Mouse (Mus musculus): ENCODE results near the gene Hemgn. TPM values are rescaled to one million over a fixed set of nuclear protein-coding genes. Genes with fewer than 3 reads are reported as not detected.

Gene Hemgn
- polyA plus RNA-seq, 1 experiment from 2014 or later = 0.47 TPM

- Histone ChIP-seq H3K4me3 (ENCODE audit: low read depth, low read length) (peak overlapping the region; percentile 34), H3K36me3 (ENCODE audit: control insufficient read depth, insufficient read depth, low read length) (peaks cover 24% of the 10 kb centered on the region), H3K27ac (replicated peaks; ENCODE audit: low read depth, low read length) (no peak overlapping the region), H3K4me2 (ENCODE audit: low read depth, low read length) (peak overlapping the region; percentile 62), H3K4me1 (ENCODE audit: control insufficient read depth, insufficient read depth, low read length) (no peaks in the 10 kb centered on the region), H3K27me3 (replicated peaks; ENCODE audit: control insufficient read depth, insufficient read depth, low read length) (no peaks in the 10 kb centered on the region), H3K9me3 (ENCODE audit: control insufficient read depth, low read length) (no peaks in the 10 kb centered on the region), H3K9ac (ENCODE audit: low read depth, low read length) (peak overlapping the region; percentile 51)
- peak; percentile 78 for ATAC-seq (ENCODE audit: low read depth)
- WGBS = 19% methylated on average over 22 of the region's 22 CpGs
- DNase-seq (ENCODE audit: low spot score) = peak; percentile 84
These were observed 38.4 kb downstream of the Hemgn start for GRCm38 (mm10) chr4:46374869-46375368.

GRCm38 (mm10) chr4:46374455-46374854 is 38.9 kb downstream of the Hemgn start:
- Histone ChIP-seq H3K9ac (ENCODE audit: low read depth, low read length) (no peak overlapping the region), H3K27me3 (replicated peaks; ENCODE audit: control insufficient read depth, insufficient read depth, low read length) (no peaks in the 10 kb centered on the region), H3K4me2 (ENCODE audit: low read depth, low read length) (peak overlapping the region; percentile 62), H3K4me3 (ENCODE audit: low read depth, low read length) (peak overlapping the region; percentile 34), H3K9me3 (ENCODE audit: control insufficient read depth, low read length) (no peaks in the 10 kb centered on the region), H3K4me1 (ENCODE audit: control insufficient read depth, insufficient read depth, low read length) (no peaks in the 10 kb centered on the region), H3K36me3 (ENCODE audit: control insufficient read depth, insufficient read depth, low read length) (peaks cover 20% of the 10 kb centered on the region), H3K27ac (replicated peaks; ENCODE audit: low read depth, low read length) (no peak overlapping the region)
- WGBS = 61% methylated on average over 6 of the region's 6 CpGs
- ATAC-seq (ENCODE audit: low read depth) (no peak), DNase-seq (ENCODE audit: low spot score) (no peak)

GRCm38 (mm10) chr4:46371030-46371429 is 42.3 kb downstream of the Hemgn start:
- Histone ChIP-seq H3K9me3 (ENCODE audit: control insufficient read depth, low read length) (no peaks in the 10 kb centered on the region), H3K27ac (replicated peaks; ENCODE audit: low read depth, low read length) (no peak overlapping the region), H3K36me3 (ENCODE audit: control insufficient read depth, insufficient read depth, low read length) (no peaks in the 10 kb centered on the region), H3K27me3 (replicated peaks; ENCODE audit: control insufficient read depth, insufficient read depth, low read length) (no peaks in the 10 kb centered on the region), H3K9ac (ENCODE audit: low read depth, low read length) (peak overlapping the region; percentile 55; the same call in 1 of the 2 replicates), H3K4me1 (ENCODE audit: control insufficient read depth, insufficient read depth, low read length) (peaks cover 4% of the 10 kb centered on the region; the same call in 1 of the 2 replicates), H3K4me2 (ENCODE audit: low read depth, low read length) (peak overlapping the region; percentile 51), H3K4me3 (ENCODE audit: low read depth, low read length) (peak overlapping the region; percentile 25)
- WGBS = 2% methylated on average over 14 of the region's 19 CpGs
- ATAC-seq (ENCODE audit: low read depth) (peak; percentile 87), DNase-seq (ENCODE audit: low spot score) (peak; percentile 92)

- no peaks in the 10 kb centered on the region for H3K9me3 ChIP-seq (ENCODE audit: control insufficient read depth, low read length)
- H3K27ac ChIP-seq (replicated peaks; ENCODE audit: low read depth, low read length) = no peak overlapping the region
- H3K36me3 ChIP-seq (ENCODE audit: control insufficient read depth, insufficient read depth, low read length) = no peaks in the 10 kb centered on the region
- peaks cover 4% of the 10 kb centered on the region; the same call in 1 of the 2 replicates for H3K4me1 ChIP-seq (ENCODE audit: control insufficient read depth, insufficient read depth, low read length)
- no peak overlapping the region for H3K9ac ChIP-seq (ENCODE audit: low read depth, low read length)
- H3K27me3 ChIP-seq (replicated peaks; ENCODE audit: control insufficient read depth, insufficient read depth, low read length) = no peaks in the 10 kb centered on the region
- ATAC-seq (ENCODE audit: low read depth) (no peak), DNase-seq (ENCODE audit: low spot score) (no peak)
- H3K4me3 ChIP-seq (ENCODE audit: low read depth, low read length) = no peak overlapping the region
- no peak overlapping the region for H3K4me2 ChIP-seq (ENCODE audit: low read depth, low read length)
- WGBS = 43% methylated on average over 6 of the region's 6 CpGs
These were observed 42.9 kb downstream of the Hemgn start for GRCm38 (mm10) chr4:46370406-46370805.

- 56% methylated on average over 4 of the region's 4 CpGs for WGBS
- Histone ChIP-seq H3K4me3 (ENCODE audit: low read depth, low read length) (no peak overlapping the region), H3K4me2 (ENCODE audit: low read depth, low read length) (no peak overlapping the region), H3K36me3 (ENCODE audit: control insufficient read depth, insufficient read depth, low read length) (no peaks in the 10 kb centered on the region), H3K9ac (ENCODE audit: low read depth, low read length) (no peak overlapping the region), H3K4me1 (ENCODE audit: control insufficient read depth, insufficient read depth, low read length) (peaks cover 4% of the 10 kb centered on the region; the same call in 1 of the 2 replicates), H3K9me3 (ENCODE audit: control insufficient read depth, low read length) (no peaks in the 10 kb centered on the region), H3K27ac (replicated peaks; ENCODE audit: low read depth, low read length) (no peak overlapping the region), H3K27me3 (replicated peaks; ENCODE audit: control insufficient read depth, insufficient read depth, low read length) (no peaks in the 10 kb centered on the region)
- DNase-seq (ENCODE audit: low spot score) = no peak
- no peak for ATAC-seq (ENCODE audit: low read depth)
These were observed 44.2 kb downstream of the Hemgn start for GRCm38 (mm10) chr4:46369070-46369469.

- DNase-seq (ENCODE audit: low spot score) (peak; percentile 50), ATAC-seq (ENCODE audit: low read depth) (peak; percentile 74)
- no peak overlapping the region for H3K4me2 ChIP-seq (ENCODE audit: low read depth, low read length)
- no peaks in the 10 kb centered on the region for H3K27me3 ChIP-seq (replicated peaks; ENCODE audit: control insufficient read depth, insufficient read depth, low read length)
- WGBS = 13% methylated on average over 12 of the region's 12 CpGs
- no peaks in the 10 kb centered on the region for H3K36me3 ChIP-seq (ENCODE audit: control insufficient read depth, insufficient read depth, low read length)
- no peak overlapping the region for H3K27ac ChIP-seq (replicated peaks; ENCODE audit: low read depth, low read length)
- H3K9me3 ChIP-seq (ENCODE audit: control insufficient read depth, low read length) = no peaks in the 10 kb centered on the region
- peaks cover 4% of the 10 kb centered on the region; the same call in 1 of the 2 replicates for H3K4me1 ChIP-seq (ENCODE audit: control insufficient read depth, insufficient read depth, low read length)
- H3K4me3 ChIP-seq (ENCODE audit: low read depth, low read length) = no peak overlapping the region
- H3K9ac ChIP-seq (ENCODE audit: low read depth, low read length) = no peak overlapping the region
These were observed 45.8 kb downstream of the Hemgn start for GRCm38 (mm10) chr4:46367487-46367959.

GRCm38 (mm10) chr4:46364360-46364759 is 48.9 kb downstream of the Hemgn start:
- DNase-seq (ENCODE audit: low spot score) = no peak
- Histone ChIP-seq H3K9me3 (ENCODE audit: control insufficient read depth, low read length) (no peaks in the 10 kb centered on the region), H3K9ac (ENCODE audit: low read depth, low read length) (no peak overlapping the region), H3K27ac (replicated peaks; ENCODE audit: low read depth, low read length) (no peak overlapping the region), H3K4me3 (ENCODE audit: low read depth, low read length) (no peak overlapping the region), H3K4me1 (ENCODE audit: control insufficient read depth, insufficient read depth, low read length) (peaks cover 4% of the 10 kb centered on the region; the same call in 1 of the 2 replicates), H3K27me3 (replicated peaks; ENCODE audit: control insufficient read depth, insufficient read depth, low read length) (no peaks in the 10 kb centered on the region), H3K4me2 (ENCODE audit: low read depth, low read length) (no peak overlapping the region), H3K36me3 (ENCODE audit: control insufficient read depth, insufficient read depth, low read length) (no peaks in the 10 kb centered on the region)
- 81% methylated on average over 2 of the region's 2 CpGs for WGBS
- ATAC-seq (ENCODE audit: low read depth) = no peak

- Histone ChIP-seq H3K27ac (replicated peaks; ENCODE audit: low read depth, low read length) (no peak overlapping the region), H3K4me3 (ENCODE audit: low read depth, low read length) (no peak overlapping the region), H3K27me3 (replicated peaks; ENCODE audit: control insufficient read depth, insufficient read depth, low read length) (0 out of 2 replicates have a peak, but pooled peaks cover 3% of the 10 kb centered on the region), H3K4me2 (ENCODE audit: low read depth, low read length) (no peak overlapping the region), H3K9ac (ENCODE audit: low read depth, low read length) (no peak overlapping the region), H3K36me3 (ENCODE audit: control insufficient read depth, insufficient read depth, low read length) (no peaks in the 10 kb centered on the region), H3K9me3 (ENCODE audit: control insufficient read depth, low read length) (no peaks in the 10 kb centered on the region), H3K4me1 (ENCODE audit: control insufficient read depth, insufficient read depth, low read length) (no peaks in the 10 kb centered on the region)
- 66% methylated on average over 5 of the region's 5 CpGs for WGBS
- ATAC-seq (ENCODE audit: low read depth) (no peak), DNase-seq (ENCODE audit: low spot score) (no peak)
These were observed 52.0 kb downstream of the Hemgn start for GRCm38 (mm10) chr4:46361258-46361657.
